Mouse (Mus musculus): ENCODE data around the gene Baiap2l1. TPM values are rescaled to one million over a fixed set of nuclear protein-coding genes. Genes with fewer than 3 reads are reported as not detected.
A peak's percentile ranks its signal among the peaks of the same experiment; 100 is the strongest.
"Not testable (repeated sequence)": the region's sequence is repeated elsewhere in the genome, so short reads cannot be mapped to it uniquely, and the experiment has no call there.

Baiap2l1 gene
- total RNA-seq (2021), result under 1 TPM; 0.51 to 0.52 TPM
- long read RNA-seq, experiment 1, result 0 reads
- long read RNA-seq, experiment 2, result 0 reads

GRCm38 (mm10) chr5:144357881-144358591 is at the start of gene Baiap2l1:
Gene Baiap2l1, minus strand, starts transcription at chr5:144358112.
- intact Hi-C loops (cut with DNase I), result loop anchor here (5.0 kb wide), 2 partner anchors 41 to 101 kb away; no protein-coding TSS in a partner anchor
- peak; percentile 73 to 74 for DNase-seq

GRCm38 (mm10) chr5:144406256-144406655 is 48.3 kb upstream of the Baiap2l1 start:
- DNase-seq, result no peak
- intact Hi-C loops (cut with DNase I), result no loop called here

DNA sequence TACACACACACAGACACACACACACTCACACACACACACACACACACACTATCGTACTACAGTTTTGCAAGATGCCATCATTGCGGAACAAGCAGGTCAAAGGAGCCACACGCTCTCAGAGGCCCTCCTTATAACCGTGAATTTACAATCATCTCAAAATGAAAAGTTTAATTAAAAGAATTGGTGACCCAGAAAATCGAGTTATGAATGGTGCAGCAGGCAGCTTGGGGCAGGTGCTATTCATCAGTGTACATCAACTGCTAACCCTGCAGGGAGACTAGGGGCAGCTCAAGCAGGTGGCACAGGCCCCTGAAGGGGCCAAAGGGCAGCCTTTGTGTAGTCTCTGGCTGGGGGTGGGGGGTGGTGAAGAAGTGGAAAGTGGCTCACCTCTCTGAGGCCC is 42.9 kb upstream of the Baiap2l1 start:
- intact Hi-C loops (cut with DNase I), result no loop called here
- DNase-seq, result no peak

GRCm38 (mm10) chr5:144397566-144397965 is 39.7 kb upstream of the Baiap2l1 start:
- intact Hi-C loops (cut with DNase I), result no loop called here
- DNase-seq, result no peak

DNA sequence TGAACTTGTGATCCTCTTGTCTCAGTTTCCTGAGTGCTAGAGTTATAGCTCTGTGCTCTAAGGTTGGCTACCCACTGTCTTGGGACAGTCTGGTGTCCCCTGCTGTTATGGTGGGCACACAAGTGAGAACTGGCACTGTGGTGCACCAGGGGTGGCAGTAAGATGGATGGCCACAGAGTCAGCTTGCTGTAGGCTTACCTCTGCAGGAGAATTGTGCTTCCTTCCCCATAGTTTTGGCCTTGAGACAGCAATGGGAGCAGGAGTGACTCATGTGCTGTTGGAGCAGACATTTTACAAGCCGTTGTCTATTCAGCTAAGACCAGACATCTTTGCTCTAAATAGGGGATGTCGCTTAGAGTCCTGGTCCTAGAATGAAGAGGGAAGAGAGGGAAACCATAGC is 36.2 kb upstream of the Baiap2l1 start:
- intact Hi-C loops (cut with DNase I), result no loop called here
- DNase-seq, result no peak

DNA sequence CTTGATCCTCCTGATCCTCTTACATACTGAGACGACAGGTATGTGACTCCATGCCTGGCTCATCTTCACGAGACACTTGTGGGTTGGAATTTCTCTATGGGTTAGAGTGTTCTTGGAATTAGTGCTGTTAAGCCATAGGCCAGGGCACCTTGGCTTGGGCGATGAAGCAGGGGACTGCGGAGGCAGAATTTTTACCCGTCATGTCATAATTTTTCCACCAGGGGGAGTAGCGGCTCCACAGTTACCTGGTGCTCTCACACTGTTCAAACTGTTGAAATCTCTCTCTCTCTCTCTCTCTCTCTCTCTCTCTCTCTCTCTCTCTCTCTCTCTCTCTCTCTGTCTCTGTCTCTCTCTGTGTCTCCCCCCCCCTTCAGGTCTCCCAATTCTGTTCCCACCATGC is 29.9 kb upstream of the Baiap2l1 start:
- intact Hi-C loops (cut with DNase I), result loop anchor here (2.0 kb wide), 1 partner anchor 347 kb away; no protein-coding TSS in a partner anchor
- DNase-seq, result peak in 1 of 2 experiments; percentile 8

- no peak for DNase-seq
- intact Hi-C loops (cut with DNase I), result no loop called here
Measured at GRCm38 (mm10) chr5:144383936-144384335, 26.0 kb upstream of the Baiap2l1 start.

DNA sequence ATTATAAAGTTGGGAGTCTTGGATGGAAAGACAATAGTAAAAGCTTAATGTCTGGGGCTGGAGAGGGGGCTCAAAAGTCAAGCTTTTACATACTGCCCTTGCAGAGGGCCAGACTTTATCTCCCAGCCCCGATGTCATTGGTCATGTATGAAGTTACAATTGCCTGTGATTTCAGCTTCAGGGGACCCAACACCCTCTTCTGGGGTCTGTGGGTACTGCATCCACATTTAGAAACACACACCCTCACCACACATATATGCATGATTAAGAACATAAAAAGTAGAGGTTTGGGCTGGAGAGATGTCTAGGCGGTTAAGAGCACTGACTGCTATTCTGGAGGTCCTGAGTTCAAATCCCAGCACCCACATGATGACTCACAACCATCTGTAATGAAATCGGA is 23.9 kb upstream of the Baiap2l1 start:
- DNase-seq, result no peak
- intact Hi-C loops (cut with DNase I), result no loop called here

- no peak for DNase-seq
- intact Hi-C loops (cut with DNase I), result no loop called here
Measured at GRCm38 (mm10) chr5:144380689-144381088, 22.8 kb upstream of the Baiap2l1 start.

- DNase-seq, result no peak
- intact Hi-C loops (cut with DNase I), result no loop called here
Measured at GRCm38 (mm10) chr5:144379431-144379830, 21.5 kb upstream of the Baiap2l1 start.

DNA sequence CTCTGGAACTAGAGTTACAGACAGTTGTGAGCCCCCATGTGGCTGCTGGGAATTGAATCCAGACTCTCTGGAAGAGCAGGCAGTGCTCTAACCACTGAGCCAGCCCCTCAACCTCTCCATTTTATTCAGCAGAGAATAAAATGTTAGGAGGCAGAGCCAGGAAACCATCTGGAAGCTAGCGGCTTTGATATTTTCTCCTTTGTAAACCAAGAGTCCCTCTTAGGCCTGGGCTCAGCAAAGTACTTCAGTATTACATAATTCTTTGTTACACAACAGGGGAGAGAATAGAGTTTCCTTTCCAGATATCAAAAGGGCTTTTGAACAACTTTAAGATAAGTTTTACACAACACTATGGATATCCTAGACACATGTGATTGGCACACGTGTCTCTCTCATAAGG is 15.0 kb upstream of the Baiap2l1 start:
- DNase-seq, result no peak
- intact Hi-C loops (cut with DNase I), result no loop called here

GRCm38 (mm10) chr5:144372177-144372576 is 14.3 kb upstream of the Baiap2l1 start:
- DNase-seq, result no peak
- intact Hi-C loops (cut with DNase I), result no loop called here

DNA sequence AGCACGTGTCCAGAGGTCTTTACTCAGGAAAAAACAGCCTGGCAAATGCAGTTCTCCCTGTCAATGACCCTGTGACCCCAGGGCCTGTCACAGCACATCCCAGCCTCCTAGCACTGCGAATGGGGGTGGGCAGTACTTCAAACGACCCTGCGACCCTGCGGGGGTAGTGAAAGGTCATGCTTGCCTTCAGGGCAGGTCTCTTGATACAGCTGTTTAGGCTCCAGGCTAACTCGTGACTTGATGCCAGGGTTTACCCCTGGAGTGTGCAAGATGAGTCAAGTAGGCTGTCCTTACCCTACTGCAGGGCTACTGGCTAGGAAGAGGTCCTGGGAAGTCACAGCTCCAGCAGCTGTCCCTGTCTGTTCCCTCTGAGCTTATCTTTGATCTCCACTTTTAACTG is 13.1 kb upstream of the Baiap2l1 start:
- no peak for DNase-seq
- intact Hi-C loops (cut with DNase I), result no loop called here

- no peak for DNase-seq
- intact Hi-C loops (cut with DNase I), result no loop called here
Measured at GRCm38 (mm10) chr5:144368661-144369205, 10.8 kb upstream of the Baiap2l1 start.

- intact Hi-C loops (cut with DNase I); DNase-seq: not testable (repeated sequence)
Measured at GRCm38 (mm10) chr5:144366551-144366950, 8.6 kb upstream of the Baiap2l1 start.

DNA sequence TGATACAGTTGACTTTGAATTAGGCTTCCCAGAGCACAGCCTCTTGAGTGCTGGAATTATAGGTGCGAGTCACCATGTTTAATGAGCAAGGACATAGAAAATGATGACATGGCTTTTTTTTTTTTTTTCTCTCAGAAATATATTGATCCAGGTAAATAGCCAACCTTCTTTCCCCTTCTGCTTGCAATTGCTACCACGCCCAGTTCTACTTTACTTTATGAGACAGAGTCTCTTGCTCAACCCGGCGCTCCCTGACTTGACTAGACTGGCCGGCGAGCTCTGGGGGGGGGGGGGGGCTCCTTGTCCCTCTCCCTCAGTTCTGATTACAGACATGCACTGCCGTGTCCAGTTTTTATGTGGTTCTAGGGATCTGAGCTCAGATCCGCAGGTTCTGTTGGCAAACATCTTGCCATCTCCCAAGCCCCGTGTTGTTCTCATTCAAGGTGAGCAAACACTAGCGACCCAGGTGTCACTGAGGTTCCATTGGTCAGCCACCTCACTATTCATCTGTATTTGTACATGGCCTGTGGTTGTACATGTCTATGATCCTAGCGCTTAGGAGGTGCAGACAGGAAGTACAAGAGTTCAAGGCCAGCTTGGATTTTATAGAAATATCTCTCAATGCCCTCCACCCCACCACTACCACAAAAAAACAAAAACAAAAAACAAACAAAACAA is 6.9 kb upstream of the Baiap2l1 start:
- intact Hi-C loops (cut with DNase I), result no loop called here
- DNase-seq, result no peak

DNA sequence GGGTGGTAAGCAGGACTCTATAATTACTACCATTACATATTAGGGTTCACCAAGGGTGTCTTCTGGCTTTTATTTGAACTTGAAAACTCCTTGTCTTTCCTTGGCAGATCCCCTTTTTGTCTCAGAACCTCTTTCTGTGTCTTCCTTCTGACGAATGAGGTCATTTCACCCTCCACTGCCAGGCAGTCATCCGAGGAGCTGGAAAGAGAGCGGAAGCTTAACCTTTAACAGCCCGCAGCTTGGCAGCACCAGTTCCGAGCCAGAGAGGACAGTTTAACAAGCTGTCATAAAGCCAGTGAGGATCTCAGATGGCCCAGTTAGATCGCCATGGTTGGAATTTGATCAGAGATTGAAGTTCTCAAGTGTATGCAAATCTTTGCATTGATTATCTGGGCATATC is 2.4 kb upstream of the Baiap2l1 start:
- DNase-seq, result peak in 1 of 2 experiments; percentile 29

DNA sequence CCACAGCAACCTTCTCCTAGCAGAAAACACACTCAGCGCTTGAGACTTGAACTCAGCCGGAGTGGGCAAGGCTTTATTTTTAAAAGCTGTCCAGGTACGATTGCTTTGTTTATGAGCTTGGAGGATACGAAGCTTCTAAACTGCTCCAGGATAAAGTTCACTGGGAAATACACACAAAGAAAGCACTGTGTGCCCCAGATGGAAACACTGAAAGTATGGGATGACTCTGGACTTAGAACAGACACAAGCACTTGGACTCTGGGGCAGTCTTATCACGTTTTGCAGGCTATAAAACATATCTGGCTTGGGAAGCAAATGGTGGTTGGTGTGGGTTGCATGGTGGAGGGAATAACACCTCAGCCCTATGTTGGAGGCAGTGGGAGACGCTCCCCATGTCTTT is 2.0 kb upstream of the Baiap2l1 start:
- intact Hi-C loops (cut with DNase I), result loop anchor here (5.0 kb wide), 2 partner anchors 43 to 103 kb away; no protein-coding TSS in a partner anchor
- DNase-seq, result no peak

More for the DNA sequence above, 2.4 kb upstream of the Baiap2l1 start:
- intact Hi-C loops (cut with DNase I), result no loop called here

GRCm38 (mm10) chr5:144358592-144358917 is 643 bp upstream of the Baiap2l1 start:
- DNase-seq, result no peak
- intact Hi-C loops (cut with DNase I), result loop anchor here (5.0 kb wide), 2 partner anchors 41 to 101 kb away; no protein-coding TSS in a partner anchor

- no peak for DNase-seq
- intact Hi-C loops (cut with DNase I), result loop anchor here (5.0 kb wide), 2 partner anchors 40 to 100 kb away; no protein-coding TSS in a partner anchor
Measured at GRCm38 (mm10) chr5:144357551-144357880, 396 bp downstream of the Baiap2l1 start.

DNA sequence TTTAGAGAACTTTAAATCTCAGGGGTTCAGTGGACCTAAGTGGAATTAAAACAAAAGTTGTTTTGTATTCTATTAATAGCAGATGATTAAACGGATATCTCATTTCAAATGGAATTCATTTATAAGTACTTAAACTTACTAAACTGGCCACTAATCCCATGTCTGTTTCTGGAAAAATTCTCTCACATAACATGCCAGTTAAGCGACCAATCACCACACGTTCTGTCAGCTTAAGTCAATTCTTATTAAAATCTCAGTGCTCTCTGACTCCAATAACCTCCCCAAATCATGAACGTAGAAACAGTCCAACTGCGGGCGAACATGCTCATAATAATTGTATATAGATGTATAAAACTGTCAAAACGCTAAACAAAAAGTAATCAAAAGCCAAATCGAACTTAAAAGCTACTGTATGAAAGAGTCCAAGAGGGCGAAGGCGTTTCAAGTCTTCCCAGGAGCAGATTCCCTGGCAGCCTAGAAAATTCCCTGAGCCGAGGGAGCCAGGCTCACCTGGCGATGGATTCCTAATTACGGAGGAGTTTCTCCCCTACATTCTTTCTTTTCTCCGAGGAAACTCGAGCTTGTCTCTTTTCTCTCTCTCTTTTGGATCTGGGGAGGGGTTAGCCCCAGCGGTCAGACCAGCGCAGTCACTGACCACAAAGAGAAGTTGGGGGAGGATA is 996 bp downstream of the Baiap2l1 start:
- intact Hi-C loops (cut with DNase I), result loop anchor here (5.0 kb wide), 2 partner anchors 40 to 100 kb away; no protein-coding TSS in a partner anchor
- no peak for DNase-seq

Measured in gastrocnemius, postnatal 36 days (tissue).